Mouse (Mus musculus) liver, adult 2 months (tissue): ENCODE measurements around the gene Mrm1. TPM values are rescaled to one million over a fixed set of nuclear protein-coding genes. Genes with fewer than 3 reads are reported as not detected.

Experiments
- DNase-seq: peaks from one replicate; pipeline ENCODE4 v3.0.0-alpha.2; 2011; ENCODE audit warnings: low read depth, low spot score; ENCODE audit errors: extremely low read depth
- H3K27ac ChIP-seq: fragments of 200-500 bp; replicated peaks from 2 replicates; pipeline ENCODE4 v1.5.1; 2012; ENCODE audit warnings: low read depth, mild to moderate bottlenecking, control low read depth, inconsistent platforms, low read length; ENCODE audit not compliant: insufficient read depth
- H3K27me3 ChIP-seq: fragments of 200-500 bp; 2 replicates; pipeline ENCODE4 v1.6.1; 2012; ENCODE audit warnings: mild to moderate bottlenecking, moderate library complexity, low read length, inconsistent platforms; ENCODE audit not compliant: control insufficient read depth, insufficient read depth
- H3K36me3 ChIP-seq: fragments of 200-500 bp; 2 replicates; pipeline ENCODE4 v1.6.1; 2012; ENCODE audit warnings: low read length, inconsistent platforms; ENCODE audit not compliant: control insufficient read depth, insufficient read depth
- H3K4me1 ChIP-seq: fragments of 200-500 bp; 2 replicates; pipeline ENCODE4 v1.6.1; 2011; ENCODE audit warnings: low read length; ENCODE audit not compliant: control insufficient read depth, insufficient read depth
- H3K4me3 ChIP-seq: fragments of 200-500 bp; 2 replicates; pipeline ENCODE4 v1.5.1; 2011; ENCODE audit warnings: low read depth, mild to moderate bottlenecking, control low read depth, low read length, moderate library complexity; ENCODE audit not compliant: insufficient read depth
- H3K79me2 ChIP-seq: fragments of 200-500 bp; 2 replicates; pipeline ENCODE4 v1.6.1; 2012; ENCODE audit warnings: inconsistent platforms, mild to moderate bottlenecking, low read length, moderate library complexity; ENCODE audit not compliant: control insufficient read depth, insufficient read depth
- H3K9ac ChIP-seq: fragments of 200-500 bp; 2 replicates; pipeline ENCODE4 v1.6.1; 2012; ENCODE audit warnings: low read depth, mild to moderate bottlenecking, control low read depth, inconsistent platforms, low read length
- CTCF ChIP-seq: fragments of 200-500 bp; IDR thresholded peaks from 2 replicates; pipeline ENCODE4 v1.5.1; 2011; ENCODE audit warnings: low read depth, low read length, control low read depth
- POLR2A ChIP-seq: fragments of 200-500 bp; IDR thresholded peaks from 2 replicates; pipeline ENCODE4 v1.6.1; 2011; ENCODE audit warnings: low read length, control low read depth; ENCODE audit not compliant: insufficient read depth; ENCODE audit errors: extremely low read depth
- WGBS: fragments of 180-500 bp; shearing (Covaris S2); methylation state at CpG from one replicate; pipeline ENCODE4 v1.1.7; 2018; 5-methylcytosine and 5-hydroxymethylcytosine counted together
- polyA plus RNA-seq: library from polyadenylated mRNA; depleted of rRNA; stranded (reverse); fragments of >200 nt; gene quantifications from 2 replicates; pipeline ENCODE4 v1.2.3, GENCODE M21; 2012
- total RNA-seq: library from RNA; depleted of rRNA; stranded (reverse); fragments of >200 nt; gene quantifications from 2 replicates; pipeline ENCODE4 v1.2.3, GENCODE M21; 2014

The Mrm1 gene
- total and polyA plus RNA-seq, 2 experiments, result 2.6 to 3.9 TPM

DNA sequence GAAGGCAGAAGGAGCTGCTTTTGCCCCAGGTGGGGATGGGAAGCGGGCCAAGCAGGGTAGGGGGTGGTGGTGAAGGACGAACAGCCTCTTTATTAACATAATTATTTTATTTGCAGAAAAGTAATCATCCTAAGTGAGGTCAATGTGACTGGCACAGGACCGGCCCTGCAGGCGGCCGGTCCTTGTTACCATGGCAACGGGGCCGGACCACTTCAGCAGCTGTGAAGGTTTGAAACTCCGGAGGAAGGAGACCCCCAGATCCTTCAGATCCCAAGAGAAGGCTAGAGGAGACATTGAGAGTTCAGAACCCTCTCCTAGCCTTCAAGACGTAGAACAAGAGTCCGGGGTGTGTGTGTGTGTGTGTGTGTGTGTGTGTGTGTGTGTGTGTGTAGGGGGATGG, 22.3 kb downstream of the Mrm1 start:
- WGBS, result 52% methylated on average over 10 of the region's 10 CpGs
- Histone ChIP-seq H3K79me2 (no peaks in the 10 kb centered on the region), H3K27ac (no peak overlapping the region), H3K4me3 (no peak overlapping the region), H3K4me1 (no peaks in the 10 kb centered on the region), H3K36me3 (no peaks in the 10 kb centered on the region), H3K9ac (no peak overlapping the region), H3K27me3 (no peaks in the 10 kb centered on the region)
- no peak for DNase-seq
- TF ChIP-seq POLR2A (no peak), CTCF (no peak)

DNA sequence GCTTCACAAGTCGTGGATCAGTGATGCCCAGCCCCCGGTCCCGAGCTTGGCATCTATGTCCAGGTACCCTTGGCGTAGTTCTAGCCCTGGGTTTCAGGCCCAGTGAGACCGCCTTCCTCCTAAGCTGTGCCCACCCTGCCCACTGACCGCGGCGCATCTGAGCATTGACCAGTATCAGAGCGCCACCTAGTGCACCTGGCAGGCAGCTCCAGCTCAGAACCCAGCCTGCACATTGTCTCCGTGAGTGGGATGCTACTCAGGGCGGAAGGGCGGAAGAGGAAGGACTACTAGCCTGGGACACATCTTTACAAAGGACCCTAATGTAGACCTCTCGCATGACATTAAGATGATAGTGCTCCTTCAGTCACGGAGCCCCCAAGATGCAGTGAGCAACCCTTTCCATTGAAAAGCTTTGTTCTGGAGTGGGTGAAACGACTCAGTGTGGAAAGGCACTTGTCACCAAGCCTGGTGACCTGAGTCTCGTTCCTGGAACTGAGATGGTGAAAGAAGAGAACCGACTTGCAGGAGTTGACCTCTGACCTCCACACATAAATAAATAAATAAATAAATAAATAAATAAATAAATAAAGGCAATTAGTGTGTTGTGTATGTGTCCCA, 24.7 kb downstream of the Mrm1 start:
- Histone ChIP-seq H3K36me3 (no peaks in the 10 kb centered on the region), H3K4me1 (no peaks in the 10 kb centered on the region), H3K9ac (no peak overlapping the region), H3K27me3 (no peaks in the 10 kb centered on the region), H3K27ac (no peak overlapping the region), H3K79me2 (no peaks in the 10 kb centered on the region), H3K4me3 (no peak overlapping the region)
- DNase-seq, result peak; percentile 11
- TF ChIP-seq POLR2A (no peak), CTCF (peak; percentile 95)
- WGBS, result 10% methylated on average over 17 of the region's 17 CpGs

DNA sequence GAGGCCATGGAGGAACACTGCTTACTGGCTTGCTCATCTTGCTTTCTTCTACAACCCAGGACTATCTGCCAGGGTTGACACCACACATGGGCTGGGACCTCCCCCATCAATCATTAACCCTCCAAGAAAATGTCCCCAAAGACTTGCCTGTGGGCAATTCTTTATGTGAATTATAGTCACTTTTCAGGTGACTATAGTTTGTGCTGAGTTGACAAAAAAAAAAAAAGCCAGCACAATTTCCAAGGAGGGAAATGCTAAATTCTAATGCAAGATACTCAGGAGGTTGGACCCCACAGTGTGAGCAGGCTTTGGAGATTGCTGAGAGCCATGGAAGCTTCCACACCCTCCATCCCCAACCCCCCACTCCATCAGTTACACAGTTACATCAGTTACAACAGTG, 25.8 kb downstream of the Mrm1 start:
- DNase-seq, result no peak
- H3K27me3 ChIP-seq, result no peaks in the 10 kb centered on the region
- no peak overlapping the region for H3K4me3 ChIP-seq
- no peak overlapping the region for H3K9ac ChIP-seq
- no peaks in the 10 kb centered on the region for H3K79me2 ChIP-seq
- H3K4me1 ChIP-seq, result no peaks in the 10 kb centered on the region
- TF ChIP-seq CTCF, result no peak
- H3K36me3 ChIP-seq, result no peaks in the 10 kb centered on the region
- no peak overlapping the region for H3K27ac ChIP-seq

DNA sequence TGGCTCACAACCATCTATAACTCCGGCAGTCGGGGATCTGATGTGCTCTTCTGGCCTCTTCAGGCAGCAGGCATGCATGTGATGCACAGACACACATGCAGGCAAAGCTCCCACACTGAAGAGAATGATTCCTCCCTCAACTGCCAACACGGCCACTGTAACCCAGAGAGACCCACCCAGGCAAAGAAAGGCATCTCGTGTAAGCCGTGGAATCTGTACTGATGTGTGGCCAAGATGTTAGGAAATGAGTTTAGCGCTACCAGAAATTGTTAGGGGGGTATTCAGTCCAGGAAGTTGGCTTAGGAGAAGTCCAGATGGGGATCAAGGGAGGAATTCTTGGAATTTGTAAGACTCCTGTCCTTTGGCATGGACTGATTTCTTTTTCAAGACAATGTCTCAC, 28.9 kb downstream of the Mrm1 start:
- no peak overlapping the region for H3K27ac ChIP-seq
- 75% methylated on average over 6 of the region's 6 CpGs for WGBS
- no peak overlapping the region for H3K4me3 ChIP-seq
- no peak overlapping the region for H3K9ac ChIP-seq
- no peaks in the 10 kb centered on the region for H3K27me3 ChIP-seq
- no peaks in the 10 kb centered on the region for H3K36me3 ChIP-seq
- H3K4me1 ChIP-seq, result no peaks in the 10 kb centered on the region
- TF ChIP-seq POLR2A (no peak), CTCF (no peak)
- H3K79me2 ChIP-seq, result no peaks in the 10 kb centered on the region
- no peak for DNase-seq

DNA sequence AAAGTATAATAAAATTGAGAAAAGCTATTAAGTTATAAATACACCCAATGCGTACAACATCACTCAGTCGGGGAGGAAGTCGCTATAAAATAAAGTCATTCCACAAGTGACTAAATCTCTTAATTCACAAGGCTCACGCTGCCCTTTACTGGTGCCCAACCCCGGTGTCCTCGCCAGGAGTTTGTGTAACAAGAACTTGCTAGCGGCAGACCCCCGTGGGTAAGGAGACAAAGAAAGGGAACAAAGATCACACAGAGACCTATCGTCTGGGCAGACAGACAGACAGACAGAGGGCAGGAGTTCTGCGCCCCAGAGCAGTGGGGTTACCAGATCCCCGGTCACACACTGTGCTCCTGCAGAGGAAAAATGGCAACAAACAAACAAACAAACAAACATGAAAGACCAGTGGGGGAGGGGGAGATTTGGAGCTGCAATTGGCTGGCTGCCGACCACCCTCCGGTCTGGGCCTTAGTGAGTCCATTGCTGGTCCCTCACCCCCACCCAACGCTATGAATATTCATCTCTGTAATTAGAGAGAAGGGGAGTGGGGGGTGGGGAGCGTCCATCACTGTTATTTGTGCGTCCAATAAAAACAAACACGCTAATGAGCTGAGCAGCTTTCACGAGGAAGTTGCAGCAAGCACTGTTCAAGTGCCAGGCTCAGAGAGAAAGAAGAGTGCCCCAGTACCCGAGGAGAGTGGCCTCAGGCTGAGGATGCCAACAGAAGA, 39.0 kb downstream of the Mrm1 start:
- Histone ChIP-seq H3K27me3 (0 out of 2 replicates have a peak, but pooled peaks cover 6% of the 10 kb centered on the region), H3K36me3 (no peaks in the 10 kb centered on the region), H3K4me3 (no peak overlapping the region), H3K9ac (no peak overlapping the region), H3K4me1 (no peaks in the 10 kb centered on the region), H3K27ac (no peak overlapping the region), H3K79me2 (no peaks in the 10 kb centered on the region)
- 8% methylated on average over 19 of the region's 19 CpGs for WGBS
- no peak for DNase-seq
- TF ChIP-seq POLR2A, result no peak
- no peak for TF ChIP-seq CTCF

DNA sequence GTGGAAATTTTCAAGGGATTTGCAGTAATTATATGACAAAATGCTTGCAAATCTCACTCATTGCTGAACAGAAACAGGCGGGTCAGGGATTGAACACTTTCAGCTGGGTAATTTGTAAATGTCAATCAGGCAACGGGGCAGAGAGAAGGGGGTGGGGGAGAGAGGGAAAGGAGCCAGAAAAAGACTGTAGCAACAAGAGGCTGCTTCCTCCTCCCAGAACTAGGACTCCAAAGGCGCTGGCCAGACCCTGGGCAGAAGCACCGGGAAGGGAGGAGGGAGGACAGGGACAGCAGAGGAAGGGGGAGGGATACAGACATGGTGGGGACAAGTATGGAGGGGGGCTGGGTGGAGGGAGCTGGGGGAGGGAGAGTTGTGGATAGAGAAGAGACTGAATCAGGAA, 43.8 kb downstream of the Mrm1 start:
- Histone ChIP-seq H3K9ac (no peak overlapping the region), H3K79me2 (no peaks in the 10 kb centered on the region), H3K27me3 (peaks cover 4% of the 10 kb centered on the region; the same call in 1 of the 2 replicates), H3K27ac (no peak overlapping the region), H3K36me3 (no peaks in the 10 kb centered on the region), H3K4me3 (no peak overlapping the region), H3K4me1 (no peaks in the 10 kb centered on the region)
- no peak for DNase-seq
- WGBS, result 9% methylated on average over 4 of the region's 4 CpGs
- TF ChIP-seq CTCF, result no peak
- TF ChIP-seq POLR2A, result no peak
